Mouse (Mus musculus) cortical plate, adult 2 months (tissue): ENCODE results near the gene Ubtf.

Experiments used
- CTCF ChIP-seq: fragments of 200-500 bp; IDR thresholded peaks from 2 replicates; pipeline ENCODE4 v1.5.1; 2011; ENCODE audit warnings: mild to moderate bottlenecking, control low read depth, low read length; ENCODE audit not compliant: insufficient read depth; ENCODE audit errors: extremely low read depth
- POLR2A ChIP-seq: fragments of 200-500 bp; IDR thresholded peaks from 2 replicates; pipeline ENCODE4 v1.6.1; 2011; ENCODE audit warnings: mild to moderate bottlenecking, low read length, control low read depth; ENCODE audit not compliant: insufficient read depth; ENCODE audit errors: extremely low read depth

- TF ChIP-seq POLR2A: peak; percentile 97
- no peak for TF ChIP-seq CTCF
Observed at GRCm38 (mm10) chr11:102319941-102320685, 571 bp upstream of the Ubtf start.
